Mouse (Mus musculus): ENCODE measurements around the gene 5830411N06Rik. TPM values are rescaled to one million over a fixed set of nuclear protein-coding genes. Genes with fewer than 3 reads are reported as not detected.

The 5830411N06Rik gene
- not detected in 2 replicates for polyA plus RNA-seq (2015; fragmentation: Nextera tagmentation; extraction: Ambion mirVana)

GRCm38 (mm10) chr7:140247216-140247615 lies at the start of gene 5830411N06Rik:
Gene 5830411N06Rik, plus strand, starts transcription at chr7:140247284.
- no peaks in the 10 kb centered on the region for H3K36me3 ChIP-seq (ENCODE audit: poor library complexity, severe bottlenecking)
- H3K4me1 ChIP-seq: no peaks in the 10 kb centered on the region
- H3K9me3 ChIP-seq (replicated peaks): peaks cover 2% of the 10 kb centered on the region
- no peak within 1 kb of the TSS for H3K4me3 ChIP-seq
- WGBS: 89% methylated on average over 4 of the region's 4 CpGs
- ATAC-seq: no peak
- H3K27me3 ChIP-seq: no peaks in the 10 kb centered on the region
- no peak within 1 kb of the TSS for H3K27ac ChIP-seq
- no peak within 1 kb of the TSS for H3K4me2 ChIP-seq
- no peak within 1 kb of the TSS for H3K9ac ChIP-seq

- Histone ChIP-seq H3K9ac (no peak overlapping the region), H3K27me3 (no peaks in the 10 kb centered on the region), H3K4me3 (no peak overlapping the region), H3K9me3 (replicated peaks) (no peaks in the 10 kb centered on the region), H3K36me3 (ENCODE audit: poor library complexity, severe bottlenecking) (no peaks in the 10 kb centered on the region), H3K27ac (no peak overlapping the region), H3K4me2 (no peak overlapping the region), H3K4me1 (no peaks in the 10 kb centered on the region)
- 90% methylated on average over 4 of the region's 4 CpGs for WGBS
- no peak for ATAC-seq
Measured at GRCm38 (mm10) chr7:140201090-140201489, 46.0 kb upstream of the 5830411N06Rik start.

GRCm38 (mm10) chr7:140205864-140206263 lies 41.2 kb upstream of the 5830411N06Rik start, which contains the start of gene Olfr524:
Gene Olfr524, minus strand, starts transcription at chr7:140205964.
- H3K27ac ChIP-seq: no peak within 1 kb of the TSS
- no peaks in the 10 kb centered on the region for H3K4me1 ChIP-seq
- no peak within 1 kb of the TSS for H3K4me2 ChIP-seq
- H3K27me3 ChIP-seq: 0 out of 2 replicates have a peak, but pooled peaks cover 3% of the 10 kb centered on the region
- no peaks in the 10 kb centered on the region for H3K36me3 ChIP-seq (ENCODE audit: poor library complexity, severe bottlenecking)
- no peak for ATAC-seq
- no peaks in the 10 kb centered on the region for H3K9me3 ChIP-seq (replicated peaks)
- H3K9ac ChIP-seq: no peak within 1 kb of the TSS
- no peak within 1 kb of the TSS for H3K4me3 ChIP-seq

GRCm38 (mm10) chr7:140206904-140207303 lies 40.2 kb upstream of the 5830411N06Rik start:
- Histone ChIP-seq H3K27me3 (0 out of 2 replicates have a peak, but pooled peaks cover 3% of the 10 kb centered on the region), H3K4me2 (no peak overlapping the region), H3K9me3 (replicated peaks) (no peaks in the 10 kb centered on the region), H3K4me1 (no peaks in the 10 kb centered on the region), H3K9ac (no peak overlapping the region), H3K4me3 (no peak overlapping the region), H3K27ac (no peak overlapping the region), H3K36me3 (ENCODE audit: poor library complexity, severe bottlenecking) (no peaks in the 10 kb centered on the region)
- 87% methylated on average over 3 of the region's 3 CpGs for WGBS
- ATAC-seq: no peak

GRCm38 (mm10) chr7:140208153-140208552 lies 38.9 kb upstream of the 5830411N06Rik start:
- Histone ChIP-seq H3K27ac (no peak overlapping the region), H3K27me3 (0 out of 2 replicates have a peak, but pooled peaks cover 3% of the 10 kb centered on the region), H3K4me2 (no peak overlapping the region), H3K36me3 (ENCODE audit: poor library complexity, severe bottlenecking) (no peaks in the 10 kb centered on the region), H3K4me3 (no peak overlapping the region), H3K9me3 (replicated peaks) (no peaks in the 10 kb centered on the region), H3K9ac (no peak overlapping the region), H3K4me1 (no peaks in the 10 kb centered on the region)
- 80% methylated on average over 8 of the region's 8 CpGs for WGBS
- no peak for ATAC-seq

GRCm38 (mm10) chr7:140208677-140209076 lies 38.4 kb upstream of the 5830411N06Rik start:
- Histone ChIP-seq H3K27me3 (0 out of 2 replicates have a peak, but pooled peaks cover 3% of the 10 kb centered on the region), H3K9me3 (replicated peaks) (no peaks in the 10 kb centered on the region), H3K4me2 (no peak overlapping the region), H3K9ac (no peak overlapping the region), H3K4me3 (no peak overlapping the region), H3K4me1 (no peaks in the 10 kb centered on the region), H3K27ac (no peak overlapping the region), H3K36me3 (ENCODE audit: poor library complexity, severe bottlenecking) (no peaks in the 10 kb centered on the region)
- 89% methylated on average over 3 of the region's 3 CpGs for WGBS
- no peak for ATAC-seq

GRCm38 (mm10) chr7:140213841-140214240 lies 33.2 kb upstream of the 5830411N06Rik start:
- no peak overlapping the region for H3K9ac ChIP-seq
- H3K27ac ChIP-seq: no peak overlapping the region
- H3K36me3 ChIP-seq (ENCODE audit: poor library complexity, severe bottlenecking): no peaks in the 10 kb centered on the region
- no peaks in the 10 kb centered on the region for H3K9me3 ChIP-seq (replicated peaks)
- H3K27me3 ChIP-seq: no peaks in the 10 kb centered on the region
- no peak for ATAC-seq
- H3K4me1 ChIP-seq: no peaks in the 10 kb centered on the region
- 84% methylated on average over 5 of the region's 5 CpGs for WGBS
- no peak overlapping the region for H3K4me2 ChIP-seq
- no peak overlapping the region for H3K4me3 ChIP-seq

GRCm38 (mm10) chr7:140217967-140218366 lies 29.1 kb upstream of the 5830411N06Rik start, which contains the start of gene Cd163l1:
Gene Cd163l1, plus strand, starts transcription at chr7:140218267.
- H3K9me3 ChIP-seq (replicated peaks): no peaks in the 10 kb centered on the region
- ATAC-seq: no peak
- no peak within 1 kb of the TSS for H3K4me2 ChIP-seq
- no peaks in the 10 kb centered on the region for H3K27me3 ChIP-seq
- no peaks in the 10 kb centered on the region for H3K4me1 ChIP-seq
- H3K4me3 ChIP-seq: no peak within 1 kb of the TSS
- 91% methylated on average over 2 of the region's 2 CpGs for WGBS
- no peak within 1 kb of the TSS for H3K9ac ChIP-seq
- H3K27ac ChIP-seq: no peak within 1 kb of the TSS
- no peaks in the 10 kb centered on the region for H3K36me3 ChIP-seq (ENCODE audit: poor library complexity, severe bottlenecking)

GRCm38 (mm10) chr7:140219268-140219667 lies 27.8 kb upstream of the 5830411N06Rik start:
- Histone ChIP-seq H3K36me3 (ENCODE audit: poor library complexity, severe bottlenecking) (no peaks in the 10 kb centered on the region), H3K4me3 (no peak overlapping the region), H3K9ac (no peak overlapping the region), H3K4me2 (no peak overlapping the region), H3K4me1 (no peaks in the 10 kb centered on the region), H3K9me3 (replicated peaks) (no peaks in the 10 kb centered on the region), H3K27me3 (no peaks in the 10 kb centered on the region), H3K27ac (no peak overlapping the region)
- ATAC-seq: no peak
- WGBS: 41% methylated on average over 1 of the region's 1 CpGs

- 89% methylated on average over 4 of the region's 4 CpGs for WGBS
- ATAC-seq: no peak
- no peak overlapping the region for H3K4me3 ChIP-seq
- no peaks in the 10 kb centered on the region for H3K36me3 ChIP-seq (ENCODE audit: poor library complexity, severe bottlenecking)
- no peak overlapping the region for H3K4me2 ChIP-seq
- no peaks in the 10 kb centered on the region for H3K9me3 ChIP-seq (replicated peaks)
- no peak overlapping the region for H3K27ac ChIP-seq
- no peak overlapping the region for H3K9ac ChIP-seq
- no peaks in the 10 kb centered on the region for H3K27me3 ChIP-seq
- no peaks in the 10 kb centered on the region for H3K4me1 ChIP-seq
Measured at GRCm38 (mm10) chr7:140220375-140220774, 26.7 kb upstream of the 5830411N06Rik start.

- Histone ChIP-seq H3K9ac (no peak overlapping the region), H3K4me1 (no peaks in the 10 kb centered on the region), H3K27me3 (no peaks in the 10 kb centered on the region), H3K9me3 (replicated peaks) (no peaks in the 10 kb centered on the region), H3K36me3 (ENCODE audit: poor library complexity, severe bottlenecking) (no peaks in the 10 kb centered on the region), H3K4me2 (no peak overlapping the region), H3K4me3 (no peak overlapping the region), H3K27ac (no peak overlapping the region)
- ATAC-seq: no peak
- WGBS: 89% methylated on average over 13 of the region's 13 CpGs
Measured at GRCm38 (mm10) chr7:140224209-140224608, 22.9 kb upstream of the 5830411N06Rik start.

- Histone ChIP-seq H3K4me2 (no peak overlapping the region), H3K9ac (no peak overlapping the region), H3K36me3 (ENCODE audit: poor library complexity, severe bottlenecking) (no peaks in the 10 kb centered on the region), H3K27ac (no peak overlapping the region), H3K4me3 (no peak overlapping the region), H3K27me3 (no peaks in the 10 kb centered on the region), H3K9me3 (replicated peaks) (no peaks in the 10 kb centered on the region), H3K4me1 (no peaks in the 10 kb centered on the region)
- 89% methylated on average over 13 of the region's 13 CpGs for WGBS
- no peak for ATAC-seq
Measured at GRCm38 (mm10) chr7:140228476-140228875, 18.6 kb upstream of the 5830411N06Rik start.

- 71% methylated on average over 2 of the region's 2 CpGs for WGBS
- H3K9ac ChIP-seq: no peak overlapping the region
- ATAC-seq: no peak
Measured at GRCm38 (mm10) chr7:140231026-140231425, 16.1 kb upstream of the 5830411N06Rik start.

More at GRCm38 (mm10) chr7:140231026-140231425, 16.1 kb upstream of the 5830411N06Rik start:
- Histone ChIP-seq H3K27me3 (no peaks in the 10 kb centered on the region), H3K4me1 (no peaks in the 10 kb centered on the region), H3K4me2 (no peak overlapping the region), H3K9me3 (replicated peaks) (no peaks in the 10 kb centered on the region), H3K4me3 (no peak overlapping the region), H3K27ac (no peak overlapping the region), H3K36me3 (ENCODE audit: poor library complexity, severe bottlenecking) (no peaks in the 10 kb centered on the region)
